Mouse (Mus musculus) CD4-positive helper T cell, adult 2 months (primary cell): ENCODE data around the gene Myl6b.

ENCODE experiments used
- DNase-seq: peaks from one replicate; pipeline ENCODE4 v3.0.0-alpha.2; 2012; ENCODE audit warnings: low read depth, missing footprints, low spot score

The Myl6b gene

GRCm38 (mm10) chr10:128493695-128494666, 4.5 kb downstream of the Myl6b start, which contains the start of gene Myl6:
Myl6 (minus strand) TSS chr10:128494145.
- DNase-seq, result peak; percentile 98

- DNase-seq, result peak; percentile 56
Measured at GRCm38 (mm10) chr10:128493319-128493694, 5.2 kb downstream of the Myl6b start.

GRCm38 (mm10) chr10:128492633-128493311, 5.7 kb downstream of the Myl6b start:
- peak; percentile 57 for DNase-seq

- DNase-seq, result peak; percentile 44
Measured at GRCm38 (mm10) chr10:128492051-128492450, 6.4 kb downstream of the Myl6b start.

GRCm38 (mm10) chr10:128491495-128491894, 7.0 kb downstream of the Myl6b start:
- peak; percentile 51 for DNase-seq

DNA sequence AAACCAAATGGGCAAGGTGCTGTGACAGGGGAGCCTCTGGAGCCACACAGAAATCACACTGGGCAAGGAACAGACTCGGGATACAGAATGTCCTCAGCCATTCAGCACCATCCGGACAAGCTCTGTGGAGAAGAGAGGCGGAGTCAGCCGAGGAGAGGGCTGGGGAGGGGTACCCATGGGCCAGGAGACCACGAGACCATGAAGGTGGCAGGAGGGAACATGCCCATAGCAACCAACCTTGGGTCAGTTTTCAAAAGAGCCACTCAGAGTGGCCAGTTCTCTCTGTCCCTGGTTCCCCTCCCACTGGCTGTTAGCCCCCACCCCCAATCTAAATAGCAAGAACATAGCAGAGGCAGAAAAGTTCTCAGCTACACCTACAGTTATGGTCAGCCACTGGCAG, 7.6 kb downstream of the Myl6b start:
- DNase-seq, result no peak

GRCm38 (mm10) chr10:128490232-128490631, 8.3 kb downstream of the Myl6b start:
- DNase-seq, result no peak

DNA sequence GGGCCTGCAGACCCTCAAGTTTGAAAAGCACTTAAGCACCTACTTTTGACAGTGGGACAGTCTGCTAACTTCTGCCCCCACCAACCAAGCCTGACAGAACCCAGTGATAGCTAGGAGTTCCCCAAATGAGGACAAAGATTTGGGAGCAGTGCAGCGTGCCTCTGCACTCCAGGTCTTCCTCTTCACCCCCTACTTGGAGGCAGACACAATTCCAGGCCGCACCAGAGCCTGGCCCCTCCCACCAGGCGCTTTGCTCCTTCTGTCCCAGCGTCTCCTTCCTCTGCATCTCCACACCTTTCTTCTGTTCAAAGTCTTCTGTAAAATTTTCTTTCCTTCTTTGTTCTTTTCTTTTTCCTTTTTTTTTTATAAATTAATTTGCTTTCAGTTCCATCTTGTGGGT, 8.7 kb downstream of the Myl6b start:
- DNase-seq, result no peak

GRCm38 (mm10) chr10:128489380-128489779, 9.1 kb downstream of the Myl6b start:
- no peak for DNase-seq

GRCm38 (mm10) chr10:128488776-128489175, 9.7 kb downstream of the Myl6b start:
- DNase-seq, result no peak

- DNase-seq, result no peak
Measured at GRCm38 (mm10) chr10:128487861-128488712, 10.4 kb downstream of the Myl6b start.

- no peak for DNase-seq
Measured at GRCm38 (mm10) chr10:128486370-128486769, 12.1 kb downstream of the Myl6b start.

- no peak for DNase-seq
Measured at GRCm38 (mm10) chr10:128474366-128474765, 24.1 kb downstream of the Myl6b start.

DNA sequence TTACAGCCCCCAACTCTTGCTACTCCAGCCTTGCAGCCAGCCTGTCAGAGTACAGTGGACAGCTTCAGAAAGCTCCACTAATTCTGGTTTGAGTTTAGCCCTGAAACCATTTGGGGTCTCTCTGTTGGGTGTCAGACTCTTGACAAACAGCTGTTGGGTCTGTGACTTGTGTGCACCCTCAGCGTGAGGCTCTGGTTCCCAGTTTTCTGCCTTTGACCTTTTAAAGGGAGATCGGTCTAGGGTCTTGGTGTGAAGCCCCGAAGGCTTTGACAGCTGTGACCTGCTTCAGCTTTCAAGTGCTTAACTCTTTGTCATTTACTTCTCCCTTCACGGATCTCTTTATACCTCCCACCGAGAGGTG, 38.2 kb downstream of the Myl6b start:
- no peak for DNase-seq

DNA sequence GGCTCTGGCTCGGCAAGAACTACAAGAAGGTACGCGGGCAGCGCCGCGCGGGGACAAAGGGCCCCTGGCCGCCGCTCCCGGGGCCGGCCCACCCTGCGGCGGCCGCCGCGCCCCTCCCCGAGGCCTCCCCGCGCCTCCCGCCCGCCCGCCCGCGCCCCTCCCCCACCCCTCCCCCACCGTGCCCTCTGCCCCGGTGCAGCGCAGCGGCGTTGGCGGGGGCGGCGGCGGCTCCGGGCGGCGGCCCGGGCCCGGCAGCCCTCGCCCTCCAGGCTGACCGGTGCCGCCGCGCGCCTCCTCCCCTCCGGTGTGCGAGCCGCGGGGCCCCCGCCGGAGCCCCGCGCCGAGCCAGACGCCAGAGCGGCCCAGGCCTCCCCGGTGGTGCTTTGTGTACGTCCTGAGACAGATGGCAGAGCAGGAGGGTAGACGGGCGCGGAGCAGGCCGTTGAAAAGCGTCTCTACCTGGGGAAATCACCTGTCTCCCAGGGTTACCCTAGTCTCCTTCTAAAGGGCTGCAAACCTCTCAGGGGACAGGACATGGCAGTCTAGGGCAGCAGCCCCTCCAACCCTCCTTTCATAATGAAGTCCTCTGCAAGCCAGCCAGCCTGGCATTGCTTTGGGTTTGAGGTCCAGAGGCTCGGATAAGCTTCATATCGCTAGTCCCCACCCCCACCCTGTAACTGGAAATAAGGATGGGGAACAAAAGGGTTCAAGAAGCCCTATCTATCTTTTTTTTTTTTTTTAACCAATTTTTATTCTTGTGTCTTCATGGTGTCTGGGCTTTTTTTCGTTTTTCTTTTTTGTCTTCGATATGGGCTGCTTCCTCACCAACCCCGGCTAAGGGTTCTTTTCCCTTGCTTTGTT, 38.8 kb downstream of the Myl6b start:
- peak; percentile 60 for DNase-seq

DNA sequence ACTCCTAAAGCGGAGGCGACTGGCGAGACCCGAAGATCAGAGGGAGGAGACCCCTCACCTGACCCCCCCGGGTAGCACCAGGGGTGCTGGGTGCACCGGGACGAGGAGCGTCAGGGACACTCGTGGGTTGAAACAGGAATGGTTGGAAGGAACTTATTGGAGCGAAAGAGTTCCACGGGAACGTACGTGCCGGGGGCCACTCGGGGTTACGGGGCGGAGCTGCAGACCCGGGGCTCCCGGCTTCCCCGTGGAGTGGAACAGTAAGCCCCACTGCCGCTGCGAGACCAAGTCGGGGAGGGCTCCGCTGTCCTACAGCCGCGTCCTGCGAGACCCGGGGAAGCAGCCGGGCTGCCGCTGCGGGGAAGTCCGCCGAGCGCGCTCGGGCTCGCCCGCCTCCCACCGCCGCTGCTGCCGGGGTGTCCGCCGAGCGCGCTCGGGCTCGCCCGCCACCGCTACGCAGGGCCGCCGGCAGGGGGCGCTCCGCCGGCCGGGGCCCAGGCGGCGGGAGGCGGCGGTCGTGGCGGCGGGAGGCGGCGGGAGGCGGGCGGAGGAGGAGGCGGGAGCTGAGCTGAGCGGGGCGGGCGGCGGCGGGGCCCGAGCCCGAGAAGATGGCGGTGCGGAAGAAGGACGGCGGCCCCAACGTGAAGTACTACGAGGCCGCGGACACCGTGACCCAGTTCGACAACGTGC, 39.6 kb downstream of the Myl6b start, which contains the start of gene Smarcc2:
Gene Smarcc2, plus strand, starts transcription at position 530 of the 690 bp plus-strand sequence.
- peak; percentile 89 for DNase-seq

GRCm38 (mm10) chr10:128458348-128458718, 40.2 kb downstream of the Myl6b start:
- DNase-seq, result peak; percentile 75

- no peak for DNase-seq
Measured at GRCm38 (mm10) chr10:128457676-128458075, 40.8 kb downstream of the Myl6b start.

DNA sequence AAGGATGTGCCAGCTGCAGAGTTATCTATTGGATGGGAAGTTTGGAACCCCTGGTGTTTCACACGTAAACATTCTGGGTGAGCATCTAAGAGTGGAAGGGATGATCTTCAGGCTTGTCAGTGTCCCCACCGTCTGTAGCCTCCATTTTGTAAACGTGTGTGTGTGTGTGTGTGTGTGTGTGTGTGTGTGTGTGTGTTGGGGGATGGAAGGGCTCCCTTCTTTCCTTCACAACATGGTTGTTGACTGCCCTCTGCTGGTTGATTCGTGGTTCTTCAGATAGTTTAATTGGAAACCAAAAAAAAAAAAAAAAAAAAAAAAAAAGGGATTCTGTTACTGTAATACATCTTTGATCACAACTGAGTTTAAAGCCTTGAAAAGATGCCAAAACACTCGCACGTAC, 43.2 kb downstream of the Myl6b start:
- DNase-seq, result peak; percentile 87

DNA sequence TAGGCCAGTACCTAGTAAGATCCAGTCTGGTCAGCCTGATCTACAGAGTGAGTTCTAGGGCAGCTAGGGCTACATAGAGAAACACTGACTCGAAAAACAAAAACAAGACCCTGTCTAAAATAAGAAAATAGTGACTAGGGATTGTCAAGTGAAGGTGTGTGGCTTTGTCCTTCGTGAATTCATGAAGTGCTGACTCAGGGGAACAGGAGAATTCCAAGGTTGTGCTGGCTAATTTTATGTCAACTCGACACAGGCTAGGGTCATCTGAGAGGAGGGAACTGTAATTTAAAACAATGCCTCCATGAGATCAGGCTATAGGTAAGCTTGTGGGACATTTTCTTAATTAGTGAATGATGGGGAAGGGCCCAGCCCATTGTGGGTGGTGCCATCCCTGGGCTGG, 44.0 kb downstream of the Myl6b start:
- DNase-seq, result no peak
